Mouse (Mus musculus): Measurements from ENCODE around the gene Gpx4. TPM values are rescaled to one million over a fixed set of nuclear protein-coding genes. Genes with fewer than 3 reads are reported as not detected.
A peak's percentile ranks its signal among the peaks of the same experiment; 100 is the strongest.

Gpx4 gene
- polyA plus RNA-seq, 1 experiment: 259 TPM

DNA sequence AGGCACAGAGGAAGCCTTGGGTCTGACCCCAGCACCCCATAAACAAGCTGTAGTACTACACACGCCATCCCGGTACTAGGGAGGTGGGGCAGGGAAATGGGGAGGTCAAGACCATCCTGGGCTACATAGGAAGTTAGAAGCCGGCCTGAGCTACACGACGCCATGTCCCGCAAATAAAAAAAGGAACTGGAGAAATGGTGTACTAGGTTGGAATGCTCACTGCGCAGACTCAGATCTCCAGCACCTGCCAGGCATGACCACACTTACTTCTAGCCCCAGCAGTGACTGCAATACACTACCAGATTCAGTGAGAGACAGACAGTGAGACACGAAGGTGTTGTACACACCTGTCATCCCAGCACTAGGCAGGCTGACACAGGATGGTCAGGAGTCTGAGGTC, 40.5 kb downstream of the Gpx4 start:
- H3K27ac ChIP-seq (ENCODE audit: insufficient read depth, low read length): peak overlapping the region; percentile 42; the same call in 1 of the 2 replicates
- no peaks in the 10 kb centered on the region for H3K27me3 ChIP-seq (ENCODE audit: control insufficient read depth, insufficient read depth, low read length)
- no peak overlapping the region for H3K4me3 ChIP-seq (ENCODE audit: extremely low read depth, insufficient read depth, insufficient read length)
- WGBS: 61% methylated on average over 8 of the region's 8 CpGs
- no peak for TF ChIP-seq CTCF (IDR thresholded peaks at IDR 0.05; ENCODE audit: extremely low read depth, insufficient read depth, insufficient read length, insufficient replicate concordance)
- H3K4me1 ChIP-seq (ENCODE audit: control insufficient read depth, insufficient read depth, insufficient read length): peaks cover 14% of the 10 kb centered on the region; the same call in 1 of the 2 replicates
- peaks cover 21% of the 10 kb centered on the region for H3K36me3 ChIP-seq (ENCODE audit: control insufficient read depth, insufficient read depth, low read length)
- no peak for DNase-seq (ENCODE audit: low read depth in 1 of 2, low spot score in 2 of 2)

DNA sequence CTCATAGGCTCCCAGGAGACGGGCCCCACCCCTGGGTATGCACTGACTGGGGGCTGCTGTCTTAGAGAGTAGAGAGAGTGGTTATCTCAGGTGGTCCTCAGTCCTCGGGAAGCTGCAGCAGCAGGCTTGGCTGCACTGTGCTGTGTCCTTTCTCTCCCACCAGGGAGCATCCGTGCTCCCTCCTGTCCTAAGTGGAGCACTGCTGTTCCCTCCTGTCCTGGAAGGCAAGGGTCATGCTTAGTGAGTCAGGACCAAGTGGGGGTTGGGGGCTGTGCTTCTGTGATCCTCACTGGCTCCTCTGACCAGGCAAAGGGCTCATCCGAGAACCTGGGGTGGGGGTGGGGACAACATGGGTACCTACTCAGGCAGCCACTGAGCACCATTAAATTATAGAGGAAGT, 42.2 kb downstream of the Gpx4 start:
- H3K4me3 ChIP-seq (ENCODE audit: extremely low read depth, insufficient read depth, insufficient read length): no peak overlapping the region
- WGBS: 91% methylated on average over 4 of the region's 4 CpGs
- H3K27me3 ChIP-seq (ENCODE audit: control insufficient read depth, insufficient read depth, low read length): no peaks in the 10 kb centered on the region
- DNase-seq (ENCODE audit: low read depth in 1 of 2, low spot score in 2 of 2): no peak
- H3K36me3 ChIP-seq (ENCODE audit: control insufficient read depth, insufficient read depth, low read length): peaks cover 15% of the 10 kb centered on the region
- H3K4me1 ChIP-seq (ENCODE audit: control insufficient read depth, insufficient read depth, insufficient read length): peaks cover 14% of the 10 kb centered on the region; the same call in 1 of the 2 replicates
- H3K27ac ChIP-seq (ENCODE audit: insufficient read depth, low read length): no peak overlapping the region
- TF ChIP-seq POLR2A (IDR thresholded peaks at IDR 0.05; ENCODE audit: low read depth, low read length) (no peak), CTCF (IDR thresholded peaks at IDR 0.05; ENCODE audit: extremely low read depth, insufficient read depth, insufficient read length, insufficient replicate concordance) (no peak)

- Histone ChIP-seq H3K27ac (ENCODE audit: insufficient read depth, low read length) (no peak overlapping the region), H3K27me3 (ENCODE audit: control insufficient read depth, insufficient read depth, low read length) (no peaks in the 10 kb centered on the region), H3K4me3 (ENCODE audit: extremely low read depth, insufficient read depth, insufficient read length) (no peak overlapping the region), H3K4me1 (ENCODE audit: control insufficient read depth, insufficient read depth, insufficient read length) (peaks cover 18% of the 10 kb centered on the region; the same call in 1 of the 2 replicates), H3K36me3 (ENCODE audit: control insufficient read depth, insufficient read depth, low read length) (peaks cover 2% of the 10 kb centered on the region; the same call in 1 of the 2 replicates)
- DNase-seq (ENCODE audit: low read depth in 1 of 2, low spot score in 2 of 2): no peak
- TF ChIP-seq POLR2A (IDR thresholded peaks at IDR 0.05; ENCODE audit: low read depth, low read length) (no peak), CTCF (IDR thresholded peaks at IDR 0.05; ENCODE audit: extremely low read depth, insufficient read depth, insufficient read length, insufficient replicate concordance) (no peak)
- 88% methylated on average over 6 of the region's 6 CpGs for WGBS
Measured at GRCm38 (mm10) chr10:80091527-80091926, 44.6 kb downstream of the Gpx4 start.

GRCm38 (mm10) chr10:80092690-80093089, 45.7 kb downstream of the Gpx4 start:
- WGBS: 88% methylated on average over 5 of the region's 5 CpGs
- Histone ChIP-seq H3K27me3 (ENCODE audit: control insufficient read depth, insufficient read depth, low read length) (no peaks in the 10 kb centered on the region), H3K36me3 (ENCODE audit: control insufficient read depth, insufficient read depth, low read length) (peaks cover 2% of the 10 kb centered on the region; the same call in 1 of the 2 replicates), H3K27ac (ENCODE audit: insufficient read depth, low read length) (no peak overlapping the region), H3K4me1 (ENCODE audit: control insufficient read depth, insufficient read depth, insufficient read length) (peaks cover 7% of the 10 kb centered on the region; the same call in 1 of the 2 replicates), H3K4me3 (ENCODE audit: extremely low read depth, insufficient read depth, insufficient read length) (no peak overlapping the region)
- DNase-seq (ENCODE audit: low read depth in 1 of 2, low spot score in 2 of 2): no peak
- TF ChIP-seq CTCF (IDR thresholded peaks at IDR 0.05; ENCODE audit: extremely low read depth, insufficient read depth, insufficient read length, insufficient replicate concordance) (no peak), POLR2A (IDR thresholded peaks at IDR 0.05; ENCODE audit: low read depth, low read length) (no peak)

DNA sequence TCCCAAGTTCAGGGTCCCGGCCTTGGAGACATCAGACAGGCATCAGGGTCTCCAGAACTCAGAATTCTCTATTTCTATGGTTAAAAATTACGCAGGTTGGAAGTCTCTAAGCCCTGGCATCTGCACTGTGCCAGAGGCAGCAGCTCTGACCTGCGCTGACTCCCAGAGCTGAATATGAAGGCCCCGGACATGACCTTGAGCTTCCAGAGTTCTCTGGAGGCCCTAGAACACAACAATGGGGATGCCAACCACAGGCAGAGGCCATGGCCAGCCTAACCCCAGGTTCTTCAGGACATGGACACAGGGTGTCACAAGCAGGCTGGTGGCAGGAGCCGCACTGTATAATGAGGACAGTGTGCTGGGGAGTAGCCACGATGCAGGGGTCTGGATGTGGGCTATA, 47.1 kb downstream of the Gpx4 start:
- Histone ChIP-seq H3K36me3 (ENCODE audit: control insufficient read depth, insufficient read depth, low read length) (peaks cover 2% of the 10 kb centered on the region; the same call in 1 of the 2 replicates), H3K27me3 (ENCODE audit: control insufficient read depth, insufficient read depth, low read length) (no peaks in the 10 kb centered on the region), H3K27ac (ENCODE audit: insufficient read depth, low read length) (no peak overlapping the region), H3K4me3 (ENCODE audit: extremely low read depth, insufficient read depth, insufficient read length) (no peak overlapping the region), H3K4me1 (ENCODE audit: control insufficient read depth, insufficient read depth, insufficient read length) (peaks cover 7% of the 10 kb centered on the region; the same call in 1 of the 2 replicates)
- DNase-seq (ENCODE audit: low read depth in 1 of 2, low spot score in 2 of 2): no peak
- 96% methylated on average over 6 of the region's 6 CpGs for WGBS
- TF ChIP-seq POLR2A (IDR thresholded peaks at IDR 0.05; ENCODE audit: low read depth, low read length): no peak
- TF ChIP-seq CTCF (IDR thresholded peaks at IDR 0.05; ENCODE audit: extremely low read depth, insufficient read depth, insufficient read length, insufficient replicate concordance): no peak

GRCm38 (mm10) chr10:80094684-80095083, 47.7 kb downstream of the Gpx4 start:
- H3K36me3 ChIP-seq (ENCODE audit: control insufficient read depth, insufficient read depth, low read length): peaks cover 2% of the 10 kb centered on the region; the same call in 1 of the 2 replicates
- H3K4me3 ChIP-seq (ENCODE audit: extremely low read depth, insufficient read depth, insufficient read length): no peak overlapping the region
- H3K4me1 ChIP-seq (ENCODE audit: control insufficient read depth, insufficient read depth, insufficient read length): peaks cover 7% of the 10 kb centered on the region; the same call in 1 of the 2 replicates
- 89% methylated on average over 3 of the region's 3 CpGs for WGBS
- H3K27ac ChIP-seq (ENCODE audit: insufficient read depth, low read length): no peak overlapping the region
- TF ChIP-seq CTCF (IDR thresholded peaks at IDR 0.05; ENCODE audit: extremely low read depth, insufficient read depth, insufficient read length, insufficient replicate concordance): no peak
- TF ChIP-seq POLR2A (IDR thresholded peaks at IDR 0.05; ENCODE audit: low read depth, low read length): no peak
- no peaks in the 10 kb centered on the region for H3K27me3 ChIP-seq (ENCODE audit: control insufficient read depth, insufficient read depth, low read length)
- DNase-seq (ENCODE audit: low read depth in 1 of 2, low spot score in 2 of 2): no peak

GRCm38 (mm10) chr10:80095547-80095946, 48.6 kb downstream of the Gpx4 start:
- WGBS: 87% methylated on average over 5 of the region's 5 CpGs
- Histone ChIP-seq H3K4me3 (ENCODE audit: extremely low read depth, insufficient read depth, insufficient read length) (no peak overlapping the region), H3K36me3 (ENCODE audit: control insufficient read depth, insufficient read depth, low read length) (peaks cover 2% of the 10 kb centered on the region; the same call in 1 of the 2 replicates), H3K4me1 (ENCODE audit: control insufficient read depth, insufficient read depth, insufficient read length) (peaks cover 10% of the 10 kb centered on the region; the same call in 1 of the 2 replicates), H3K27me3 (ENCODE audit: control insufficient read depth, insufficient read depth, low read length) (no peaks in the 10 kb centered on the region), H3K27ac (ENCODE audit: insufficient read depth, low read length) (no peak overlapping the region)
- DNase-seq (ENCODE audit: low read depth in 1 of 2, low spot score in 2 of 2): no peak
- TF ChIP-seq POLR2A (IDR thresholded peaks at IDR 0.05; ENCODE audit: low read depth, low read length) (no peak), CTCF (IDR thresholded peaks at IDR 0.05; ENCODE audit: extremely low read depth, insufficient read depth, insufficient read length, insufficient replicate concordance) (no peak)

Measured in spleen, adult 2 months (tissue).